Mouse (Mus musculus) liver, postnatal 0 days (tissue): Measurements from ENCODE around the gene Sptlc2.
"Not testable (repeated sequence)": the region's sequence is repeated elsewhere in the genome, so short reads cannot be mapped to it uniquely, and the experiment has no call there.

Experiments
- CTCF ChIP-seq: sonication (generic); IDR thresholded peaks from 2 replicates; pipeline ENCODE4 v1.5.1; 2016; ENCODE audit warnings: antibody characterized with exemption, low read depth
- EP300 ChIP-seq: IDR thresholded peaks from 2 replicates; pipeline ENCODE4 v1.6.1; 2016; ENCODE audit warnings: antibody characterized with exemption, low read depth, mild to moderate bottlenecking

GRCm38 (mm10) chr12:87277251-87277650 lies 110.9 kb downstream of the Sptlc2 start:
- not testable (repeated sequence) for TF ChIP-seq CTCF, EP300
